Mouse (Mus musculus): ENCODE data around the gene Ablim1. TPM values are rescaled to one million over a fixed set of nuclear protein-coding genes. Genes with fewer than 3 reads are reported as not detected.

The Ablim1 gene
- polyA plus RNA-seq, 1 experiment: 216 TPM

DNA sequence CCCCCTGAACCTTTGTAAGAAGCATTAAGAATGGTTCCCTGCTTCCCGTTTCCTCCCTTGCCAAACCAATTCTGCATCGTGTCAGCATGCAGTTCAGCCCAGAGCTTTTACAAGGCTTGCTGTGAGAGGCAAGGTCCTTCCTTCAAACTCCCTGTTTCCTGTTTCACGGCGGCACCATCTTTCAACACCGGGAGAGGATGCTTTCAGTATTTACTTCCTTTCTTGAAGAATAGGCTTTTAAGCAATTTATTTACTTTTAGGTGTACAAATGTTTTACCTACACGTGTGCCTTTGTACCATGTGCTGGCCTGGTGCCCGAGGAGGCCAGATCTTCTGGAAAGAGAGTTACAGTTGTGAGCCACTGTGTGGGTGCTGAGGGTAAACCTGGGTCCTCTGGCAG, 41.6 kb upstream of the Ablim1 start:
- TF ChIP-seq POLR2A (IDR thresholded peaks at IDR 0.05; ENCODE audit: control insufficient read depth, extremely low read depth, insufficient read depth, low read length, poor library complexity) (no peak), CTCF (IDR thresholded peaks at IDR 0.05; ENCODE audit: borderline replicate concordance, control insufficient read depth, extremely low read depth, insufficient read depth, low read length, poor library complexity) (no peak)
- Histone ChIP-seq H3K4me1 (replicated peaks; ENCODE audit: control insufficient read depth, insufficient read depth, low read length) (peaks cover 40% of the 10 kb centered on the region), H3K4me3 (ENCODE audit: control insufficient read depth, insufficient read depth, low read length) (peak overlapping the region; percentile 36), H3K36me3 (ENCODE audit: control insufficient read depth, insufficient read depth, low read length) (no peaks in the 10 kb centered on the region), H3K27ac (ENCODE audit: control insufficient read depth, insufficient read depth, low read length) (peak overlapping the region; percentile 97), H3K27me3 (ENCODE audit: control insufficient read depth, insufficient read depth, low read length) (no peaks in the 10 kb centered on the region)
- WGBS: 2% methylated on average over 7 of the region's 7 CpGs
- DNase-seq: peak; percentile 51

DNA sequence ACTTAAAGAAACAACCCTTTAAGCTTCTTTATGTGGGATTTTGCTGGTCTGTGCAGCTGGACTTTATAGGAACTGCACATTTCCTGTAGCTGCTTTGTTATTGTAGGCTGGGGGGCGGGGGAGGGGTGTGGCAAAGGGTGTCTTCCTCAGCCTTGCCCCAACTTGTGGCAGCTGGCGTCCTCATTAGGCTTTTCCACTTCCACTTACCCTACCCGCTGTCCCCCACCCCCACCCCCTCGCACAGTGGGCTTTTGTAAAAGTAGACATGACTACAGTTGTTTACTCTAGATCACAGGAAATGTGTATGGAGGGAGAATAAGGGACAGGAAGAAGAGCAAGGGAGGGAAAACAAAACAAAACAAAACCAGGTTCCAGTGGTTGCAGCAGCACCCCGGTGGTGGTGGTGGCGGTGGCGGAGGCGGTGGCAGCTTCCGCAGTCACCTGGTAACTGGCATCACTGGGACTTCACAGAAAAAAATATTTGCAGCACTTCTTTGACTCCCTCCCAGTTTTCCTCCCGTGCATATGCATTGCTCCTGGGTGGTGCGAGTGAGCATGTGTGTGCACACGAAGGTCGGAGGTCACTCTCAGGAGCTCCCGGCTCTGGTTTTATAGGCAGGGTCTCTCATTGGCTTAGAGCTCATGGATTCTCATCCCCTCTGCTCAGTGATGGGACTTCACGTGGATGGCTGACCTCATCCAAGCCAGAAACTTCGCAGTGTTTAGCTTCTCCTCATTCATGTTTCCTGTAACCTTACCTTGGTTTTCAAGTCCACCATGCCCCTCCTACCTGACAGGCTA, 40.9 kb upstream of the Ablim1 start:
- no peaks in the 10 kb centered on the region for H3K27me3 ChIP-seq (ENCODE audit: control insufficient read depth, insufficient read depth, low read length)
- H3K36me3 ChIP-seq (ENCODE audit: control insufficient read depth, insufficient read depth, low read length): no peaks in the 10 kb centered on the region
- WGBS: 3% methylated on average over 16 of the region's 16 CpGs
- H3K4me1 ChIP-seq (replicated peaks; ENCODE audit: control insufficient read depth, insufficient read depth, low read length): peaks cover 40% of the 10 kb centered on the region
- peak overlapping the region; percentile 97 for H3K27ac ChIP-seq (ENCODE audit: control insufficient read depth, insufficient read depth, low read length)
- TF ChIP-seq POLR2A (IDR thresholded peaks at IDR 0.05; ENCODE audit: control insufficient read depth, extremely low read depth, insufficient read depth, low read length, poor library complexity): no peak
- no peak for TF ChIP-seq CTCF (IDR thresholded peaks at IDR 0.05; ENCODE audit: borderline replicate concordance, control insufficient read depth, extremely low read depth, insufficient read depth, low read length, poor library complexity)
- peak overlapping the region; percentile 36 for H3K4me3 ChIP-seq (ENCODE audit: control insufficient read depth, insufficient read depth, low read length)
- DNase-seq: peak; percentile 84

DNA sequence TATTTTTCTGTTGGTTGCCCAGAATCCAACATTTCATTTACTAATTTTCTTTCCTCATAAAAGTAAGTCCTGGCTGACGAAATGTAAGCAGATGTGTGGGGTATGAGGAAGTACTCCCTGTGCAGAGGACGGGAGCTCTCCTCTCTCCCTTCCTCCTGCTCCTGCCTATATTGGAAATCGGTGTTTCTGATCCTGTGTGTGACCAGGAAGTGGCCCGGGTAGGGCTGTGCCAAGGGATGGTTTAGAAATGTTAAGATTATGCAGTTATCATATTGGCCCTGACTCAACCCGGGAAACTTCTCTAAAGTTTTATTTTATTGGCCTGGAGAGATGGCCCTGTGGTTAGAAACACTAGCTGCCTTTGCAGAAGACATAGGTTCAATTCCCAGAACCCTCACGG, 40.0 kb upstream of the Ablim1 start:
- H3K27ac ChIP-seq (ENCODE audit: control insufficient read depth, insufficient read depth, low read length): peak overlapping the region; percentile 97
- no peaks in the 10 kb centered on the region for H3K27me3 ChIP-seq (ENCODE audit: control insufficient read depth, insufficient read depth, low read length)
- H3K4me3 ChIP-seq (ENCODE audit: control insufficient read depth, insufficient read depth, low read length): no peak overlapping the region
- peaks cover 40% of the 10 kb centered on the region for H3K4me1 ChIP-seq (replicated peaks; ENCODE audit: control insufficient read depth, insufficient read depth, low read length)
- DNase-seq: no peak
- WGBS: 22% methylated on average over 6 of the region's 6 CpGs
- no peak for TF ChIP-seq CTCF (IDR thresholded peaks at IDR 0.05; ENCODE audit: borderline replicate concordance, control insufficient read depth, extremely low read depth, insufficient read depth, low read length, poor library complexity)
- TF ChIP-seq POLR2A (IDR thresholded peaks at IDR 0.05; ENCODE audit: control insufficient read depth, extremely low read depth, insufficient read depth, low read length, poor library complexity): no peak
- no peaks in the 10 kb centered on the region for H3K36me3 ChIP-seq (ENCODE audit: control insufficient read depth, insufficient read depth, low read length)

DNA sequence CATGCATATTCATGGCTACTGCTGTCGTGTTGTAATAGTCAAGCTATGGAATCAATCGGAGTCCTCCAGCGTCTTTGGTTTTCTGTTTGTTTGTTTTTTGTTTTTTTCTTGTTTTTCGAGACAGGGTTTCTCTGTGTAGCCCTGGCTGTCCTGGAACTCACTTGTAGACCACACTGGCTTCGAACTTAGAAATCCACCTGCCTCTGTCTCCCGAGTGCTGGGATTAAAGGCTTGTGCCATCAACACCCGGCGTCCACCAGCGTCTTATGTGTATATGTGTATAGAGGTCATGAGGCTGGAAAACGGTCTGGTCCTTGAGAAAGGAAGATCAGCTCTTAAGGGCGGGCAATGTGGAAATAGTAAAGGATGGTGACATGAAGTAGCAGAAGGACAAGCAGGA, 39.3 kb upstream of the Ablim1 start:
- WGBS: 97% methylated on average over 11 of the region's 11 CpGs
- H3K4me3 ChIP-seq (ENCODE audit: control insufficient read depth, insufficient read depth, low read length): no peak overlapping the region
- H3K27ac ChIP-seq (ENCODE audit: control insufficient read depth, insufficient read depth, low read length): no peak overlapping the region
- H3K27me3 ChIP-seq (ENCODE audit: control insufficient read depth, insufficient read depth, low read length): no peaks in the 10 kb centered on the region
- H3K36me3 ChIP-seq (ENCODE audit: control insufficient read depth, insufficient read depth, low read length): no peaks in the 10 kb centered on the region
- no peak for TF ChIP-seq POLR2A (IDR thresholded peaks at IDR 0.05; ENCODE audit: control insufficient read depth, extremely low read depth, insufficient read depth, low read length, poor library complexity)
- TF ChIP-seq CTCF (IDR thresholded peaks at IDR 0.05; ENCODE audit: borderline replicate concordance, control insufficient read depth, extremely low read depth, insufficient read depth, low read length, poor library complexity): no peak
- peaks cover 39% of the 10 kb centered on the region for H3K4me1 ChIP-seq (replicated peaks; ENCODE audit: control insufficient read depth, insufficient read depth, low read length)
- no peak for DNase-seq

DNA sequence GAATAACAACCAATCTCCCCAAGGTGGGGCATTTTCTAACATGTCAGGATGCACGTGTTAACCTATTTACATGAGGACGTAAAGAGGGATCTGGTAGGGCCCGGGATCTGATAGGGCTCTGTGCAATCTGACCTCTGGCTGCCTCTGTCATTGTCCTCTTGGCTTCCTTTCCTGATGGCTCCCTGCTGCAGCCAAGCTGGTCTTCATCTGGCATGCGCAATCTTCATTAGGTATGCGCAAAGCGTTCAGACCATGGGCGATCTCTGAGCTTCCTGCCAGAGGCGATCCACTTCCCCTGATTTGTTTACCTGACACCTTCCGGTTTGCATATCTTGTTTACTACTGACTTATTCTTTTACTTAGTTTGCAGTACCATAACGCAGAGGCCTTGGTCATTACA, 38.5 kb upstream of the Ablim1 start:
- H3K27me3 ChIP-seq (ENCODE audit: control insufficient read depth, insufficient read depth, low read length): no peaks in the 10 kb centered on the region
- H3K4me1 ChIP-seq (replicated peaks; ENCODE audit: control insufficient read depth, insufficient read depth, low read length): peaks cover 31% of the 10 kb centered on the region
- DNase-seq: no peak
- no peaks in the 10 kb centered on the region for H3K36me3 ChIP-seq (ENCODE audit: control insufficient read depth, insufficient read depth, low read length)
- no peak for TF ChIP-seq CTCF (IDR thresholded peaks at IDR 0.05; ENCODE audit: borderline replicate concordance, control insufficient read depth, extremely low read depth, insufficient read depth, low read length, poor library complexity)
- TF ChIP-seq POLR2A (IDR thresholded peaks at IDR 0.05; ENCODE audit: control insufficient read depth, extremely low read depth, insufficient read depth, low read length, poor library complexity): no peak
- 98% methylated on average over 10 of the region's 10 CpGs for WGBS
- no peak overlapping the region for H3K27ac ChIP-seq (ENCODE audit: control insufficient read depth, insufficient read depth, low read length)
- H3K4me3 ChIP-seq (ENCODE audit: control insufficient read depth, insufficient read depth, low read length): no peak overlapping the region

DNA sequence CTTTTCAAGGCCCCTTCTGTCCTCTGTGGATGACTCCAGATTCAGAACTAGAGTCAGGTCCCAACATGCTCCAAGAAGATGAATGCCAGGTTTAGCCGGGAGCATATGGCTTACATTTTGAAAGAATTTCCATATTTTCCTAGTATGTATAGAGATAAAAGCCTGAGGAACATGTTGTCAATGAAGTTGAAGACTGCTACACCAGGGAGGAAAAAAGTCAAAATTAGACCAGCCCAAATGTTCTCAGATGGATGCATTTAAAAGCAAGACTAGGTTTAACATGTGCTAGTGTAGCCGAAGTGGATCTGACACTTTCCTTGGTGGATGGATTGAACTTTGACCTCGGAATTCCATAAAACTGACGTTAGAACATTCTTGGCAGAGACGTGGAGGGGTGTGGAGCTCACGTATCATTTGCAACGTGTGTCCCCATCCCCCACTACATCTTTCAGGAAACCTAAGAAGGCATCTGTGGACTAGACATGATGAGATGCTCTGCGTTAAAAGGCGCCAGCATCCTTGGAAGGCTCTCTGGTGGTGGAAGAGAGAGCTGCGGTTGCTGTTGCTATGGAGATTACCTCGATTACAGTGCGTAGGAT, 37.7 kb upstream of the Ablim1 start:
- TF ChIP-seq CTCF (IDR thresholded peaks at IDR 0.05; ENCODE audit: borderline replicate concordance, control insufficient read depth, extremely low read depth, insufficient read depth, low read length, poor library complexity) (no peak), POLR2A (IDR thresholded peaks at IDR 0.05; ENCODE audit: control insufficient read depth, extremely low read depth, insufficient read depth, low read length, poor library complexity) (no peak)
- no peak overlapping the region for H3K4me3 ChIP-seq (ENCODE audit: control insufficient read depth, insufficient read depth, low read length)
- no peak overlapping the region for H3K27ac ChIP-seq (ENCODE audit: control insufficient read depth, insufficient read depth, low read length)
- H3K36me3 ChIP-seq (ENCODE audit: control insufficient read depth, insufficient read depth, low read length): no peaks in the 10 kb centered on the region
- no peak for DNase-seq
- WGBS: 92% methylated on average over 12 of the region's 12 CpGs
- no peaks in the 10 kb centered on the region for H3K27me3 ChIP-seq (ENCODE audit: control insufficient read depth, insufficient read depth, low read length)
- H3K4me1 ChIP-seq (replicated peaks; ENCODE audit: control insufficient read depth, insufficient read depth, low read length): peaks cover 26% of the 10 kb centered on the region

Data from thymus, adult 2 months (tissue).